Mouse (Mus musculus): ENCODE data around the gene Adar. TPM values are rescaled to one million over a fixed set of nuclear protein-coding genes. Genes with fewer than 3 reads are reported as not detected.
A peak's percentile ranks its signal among the peaks of the same experiment; 100 is the strongest.

The Adar gene
- polyA plus RNA-seq, 1 experiment, result 6.2 TPM

DNA sequence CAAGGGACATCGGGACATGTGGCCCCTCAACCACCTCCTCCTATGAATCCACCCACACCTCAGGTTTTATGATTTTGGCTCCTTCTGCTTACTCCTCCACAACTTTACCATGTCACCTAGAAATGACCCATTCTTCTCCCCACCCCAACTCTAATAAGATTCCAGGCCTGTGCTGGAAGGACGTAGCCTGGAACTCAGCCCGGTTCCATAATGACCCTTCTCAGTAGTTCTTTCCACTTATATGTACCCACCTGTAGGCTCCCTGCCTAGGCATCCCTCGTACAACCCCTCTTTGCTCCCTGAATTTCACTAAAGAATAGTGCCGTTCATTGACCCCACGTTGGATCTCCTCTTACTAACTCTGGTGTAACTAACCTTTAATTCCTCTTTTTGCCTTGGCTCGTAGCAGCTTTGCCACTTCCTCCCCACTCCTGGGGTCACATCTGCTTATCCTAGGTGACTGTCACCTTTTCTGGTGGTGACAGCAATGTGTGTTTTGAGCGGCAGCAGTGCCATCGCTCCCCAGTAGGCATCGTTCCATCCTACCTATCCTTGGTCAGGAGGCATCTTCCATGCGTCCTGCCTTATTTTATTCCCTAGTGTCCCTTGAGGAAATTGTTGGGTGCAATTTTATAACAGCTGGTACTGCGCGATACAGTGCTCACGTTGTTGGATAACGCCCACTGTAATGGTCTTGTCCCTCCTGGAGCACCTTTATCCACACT, 59.6 kb downstream of the Adar start:
- Histone ChIP-seq H3K27me3 (ENCODE audit: control insufficient read depth, insufficient read depth, low read length) (no peaks in the 10 kb centered on the region), H3K4me1 (ENCODE audit: control insufficient read depth, insufficient read depth, low read length) (peaks cover 4% of the 10 kb centered on the region), H3K27ac (ENCODE audit: control insufficient read depth, insufficient read depth, low read depth, low read length) (peak overlapping the region; percentile 67; the same call in 1 of the 2 replicates), H3K36me3 (ENCODE audit: control insufficient read depth, insufficient read depth, low read length) (peaks cover 3% of the 10 kb centered on the region), H3K4me3 (ENCODE audit: control insufficient read depth, low read depth, low read length) (peak overlapping the region; percentile 94)
- TF ChIP-seq CTCF (IDR thresholded peaks at IDR 0.05; ENCODE audit: control insufficient read depth, insufficient read depth, insufficient replicate concordance, low read depth, low read length) (no peak), POLR2A (IDR thresholded peaks at IDR 0.05; ENCODE audit: control insufficient read depth, low read depth, low read length) (no peak)

DNA sequence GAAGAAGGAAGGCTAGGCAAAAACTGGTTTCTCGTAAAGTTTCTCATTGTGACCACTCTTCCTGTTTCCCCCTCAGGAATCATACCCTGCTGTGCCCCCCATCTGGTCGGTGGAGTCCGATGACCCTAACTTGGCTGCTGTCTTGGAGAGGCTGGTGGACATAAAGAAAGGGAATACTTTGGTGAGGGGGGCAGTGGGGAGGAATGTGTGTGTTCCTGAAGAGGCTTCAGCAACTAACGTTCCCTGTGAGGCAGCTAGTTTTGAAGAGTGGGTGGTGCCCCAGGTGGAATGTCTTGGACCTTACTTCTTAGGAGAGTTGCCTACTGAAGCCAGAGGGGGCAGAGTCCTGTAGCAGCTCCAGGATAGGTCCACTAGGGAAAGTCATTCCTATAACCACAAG, 61.2 kb downstream of the Adar start:
- Histone ChIP-seq H3K27me3 (ENCODE audit: control insufficient read depth, insufficient read depth, low read length) (no peaks in the 10 kb centered on the region), H3K27ac (ENCODE audit: control insufficient read depth, insufficient read depth, low read depth, low read length) (no peak overlapping the region), H3K36me3 (ENCODE audit: control insufficient read depth, insufficient read depth, low read length) (peaks cover 6% of the 10 kb centered on the region), H3K4me1 (ENCODE audit: control insufficient read depth, insufficient read depth, low read length) (peaks cover 4% of the 10 kb centered on the region), H3K4me3 (ENCODE audit: control insufficient read depth, low read depth, low read length) (no peak overlapping the region)
- TF ChIP-seq CTCF (IDR thresholded peaks at IDR 0.05; ENCODE audit: control insufficient read depth, insufficient read depth, insufficient replicate concordance, low read depth, low read length), result no peak
- no peak for TF ChIP-seq POLR2A (IDR thresholded peaks at IDR 0.05; ENCODE audit: control insufficient read depth, low read depth, low read length)

DNA sequence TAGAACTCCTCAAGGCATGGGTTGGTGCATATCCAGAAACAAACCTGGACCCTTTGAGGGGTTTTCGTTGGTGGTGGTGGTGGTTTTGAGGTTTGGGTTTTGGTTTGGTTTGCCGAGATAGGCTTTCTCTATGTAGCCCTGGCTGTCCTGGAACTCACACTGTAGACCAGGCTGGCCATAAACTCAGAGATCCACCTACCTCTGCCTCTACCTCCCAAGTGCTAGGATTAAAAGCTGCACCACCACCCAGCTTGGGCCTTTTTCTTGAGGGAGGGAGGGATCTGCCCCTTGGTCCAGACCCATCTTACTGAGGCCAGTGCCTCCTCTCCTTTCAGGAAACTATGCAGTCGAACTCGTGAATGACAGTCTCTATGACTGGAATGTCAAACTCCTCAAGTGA, 65.3 kb downstream of the Adar start:
- Histone ChIP-seq H3K36me3 (ENCODE audit: control insufficient read depth, insufficient read depth, low read length) (peaks cover 7% of the 10 kb centered on the region), H3K27ac (ENCODE audit: control insufficient read depth, insufficient read depth, low read depth, low read length) (no peak overlapping the region), H3K4me1 (ENCODE audit: control insufficient read depth, insufficient read depth, low read length) (no peaks in the 10 kb centered on the region), H3K27me3 (ENCODE audit: control insufficient read depth, insufficient read depth, low read length) (no peaks in the 10 kb centered on the region), H3K4me3 (ENCODE audit: control insufficient read depth, low read depth, low read length) (no peak overlapping the region)
- TF ChIP-seq POLR2A (IDR thresholded peaks at IDR 0.05; ENCODE audit: control insufficient read depth, low read depth, low read length), result no peak
- no peak for TF ChIP-seq CTCF (IDR thresholded peaks at IDR 0.05; ENCODE audit: control insufficient read depth, insufficient read depth, insufficient replicate concordance, low read depth, low read length)

DNA sequence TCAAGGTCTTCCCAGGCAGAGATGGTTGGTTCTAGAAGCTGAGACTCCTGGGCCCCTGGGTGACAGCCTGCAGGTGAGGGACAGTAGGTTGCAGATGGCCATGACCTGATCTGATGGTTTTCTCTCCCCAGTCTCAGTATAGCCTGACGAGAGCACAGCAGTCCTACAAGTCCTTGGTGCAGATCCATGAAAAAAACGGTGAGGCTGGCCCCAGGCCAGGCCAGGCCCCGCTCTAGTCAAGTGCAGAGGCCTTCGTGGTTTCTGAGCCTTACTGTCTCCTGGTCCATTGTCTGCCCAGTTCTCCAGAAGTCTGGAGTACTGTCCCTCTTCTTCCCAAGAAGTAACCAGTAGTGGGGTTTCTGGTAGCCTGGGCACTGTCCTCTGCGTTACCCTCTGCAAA, 66.8 kb downstream of the Adar start:
- Histone ChIP-seq H3K4me1 (ENCODE audit: control insufficient read depth, insufficient read depth, low read length) (no peaks in the 10 kb centered on the region), H3K36me3 (ENCODE audit: control insufficient read depth, insufficient read depth, low read length) (peaks cover 6% of the 10 kb centered on the region), H3K27ac (ENCODE audit: control insufficient read depth, insufficient read depth, low read depth, low read length) (no peak overlapping the region), H3K27me3 (ENCODE audit: control insufficient read depth, insufficient read depth, low read length) (no peaks in the 10 kb centered on the region), H3K4me3 (ENCODE audit: control insufficient read depth, low read depth, low read length) (no peak overlapping the region)
- no peak for TF ChIP-seq CTCF (IDR thresholded peaks at IDR 0.05; ENCODE audit: control insufficient read depth, insufficient read depth, insufficient replicate concordance, low read depth, low read length)

GRCm38 (mm10) chr3:89784991-89785753, 70.3 kb downstream of the Adar start:
- H3K36me3 ChIP-seq (ENCODE audit: control insufficient read depth, insufficient read depth, low read length), result peaks cover 2% of the 10 kb centered on the region
- peaks cover 4% of the 10 kb centered on the region for H3K4me1 ChIP-seq (ENCODE audit: control insufficient read depth, insufficient read depth, low read length)
- H3K27ac ChIP-seq (ENCODE audit: control insufficient read depth, insufficient read depth, low read depth, low read length), result no peak overlapping the region
- TF ChIP-seq POLR2A (IDR thresholded peaks at IDR 0.05; ENCODE audit: control insufficient read depth, low read depth, low read length), result no peak
- TF ChIP-seq CTCF (IDR thresholded peaks at IDR 0.05; ENCODE audit: control insufficient read depth, insufficient read depth, insufficient replicate concordance, low read depth, low read length), result peak; percentile 84; the same call in 1 of the 2 replicates
- H3K27me3 ChIP-seq (ENCODE audit: control insufficient read depth, insufficient read depth, low read length), result no peaks in the 10 kb centered on the region
- no peak overlapping the region for H3K4me3 ChIP-seq (ENCODE audit: control insufficient read depth, low read depth, low read length)

- Histone ChIP-seq H3K27ac (ENCODE audit: control insufficient read depth, insufficient read depth, low read depth, low read length) (no peak overlapping the region), H3K36me3 (ENCODE audit: control insufficient read depth, insufficient read depth, low read length) (peaks cover 2% of the 10 kb centered on the region), H3K4me1 (ENCODE audit: control insufficient read depth, insufficient read depth, low read length) (peaks cover 4% of the 10 kb centered on the region), H3K27me3 (ENCODE audit: control insufficient read depth, insufficient read depth, low read length) (no peaks in the 10 kb centered on the region), H3K4me3 (ENCODE audit: control insufficient read depth, low read depth, low read length) (no peak overlapping the region)
- TF ChIP-seq POLR2A (IDR thresholded peaks at IDR 0.05; ENCODE audit: control insufficient read depth, low read depth, low read length) (no peak), CTCF (IDR thresholded peaks at IDR 0.05; ENCODE audit: control insufficient read depth, insufficient read depth, insufficient replicate concordance, low read depth, low read length) (no peak)
Observed at GRCm38 (mm10) chr3:89786275-89786674, 71.5 kb downstream of the Adar start.

- H3K27me3 ChIP-seq (ENCODE audit: control insufficient read depth, insufficient read depth, low read length), result no peaks in the 10 kb centered on the region
- peaks cover 4% of the 10 kb centered on the region for H3K4me1 ChIP-seq (ENCODE audit: control insufficient read depth, insufficient read depth, low read length)
- H3K4me3 ChIP-seq (ENCODE audit: control insufficient read depth, low read depth, low read length), result no peak overlapping the region
- H3K36me3 ChIP-seq (ENCODE audit: control insufficient read depth, insufficient read depth, low read length), result no peaks in the 10 kb centered on the region
- no peak overlapping the region for H3K27ac ChIP-seq (ENCODE audit: control insufficient read depth, insufficient read depth, low read depth, low read length)
- TF ChIP-seq CTCF (IDR thresholded peaks at IDR 0.05; ENCODE audit: control insufficient read depth, insufficient read depth, insufficient replicate concordance, low read depth, low read length) (no peak), POLR2A (IDR thresholded peaks at IDR 0.05; ENCODE audit: control insufficient read depth, low read depth, low read length) (no peak)
Observed at GRCm38 (mm10) chr3:89788680-89789352, 74.0 kb downstream of the Adar start.

Measured in testis, adult 2 months (tissue).